Mouse (Mus musculus): ENCODE measurements around the gene Thtpa. TPM values are rescaled to one million over a fixed set of nuclear protein-coding genes. Genes with fewer than 3 reads are reported as not detected.

Gene Thtpa
- polyA plus RNA-seq, 1 experiment from 2014 or later: 8.8 TPM

DNA sequence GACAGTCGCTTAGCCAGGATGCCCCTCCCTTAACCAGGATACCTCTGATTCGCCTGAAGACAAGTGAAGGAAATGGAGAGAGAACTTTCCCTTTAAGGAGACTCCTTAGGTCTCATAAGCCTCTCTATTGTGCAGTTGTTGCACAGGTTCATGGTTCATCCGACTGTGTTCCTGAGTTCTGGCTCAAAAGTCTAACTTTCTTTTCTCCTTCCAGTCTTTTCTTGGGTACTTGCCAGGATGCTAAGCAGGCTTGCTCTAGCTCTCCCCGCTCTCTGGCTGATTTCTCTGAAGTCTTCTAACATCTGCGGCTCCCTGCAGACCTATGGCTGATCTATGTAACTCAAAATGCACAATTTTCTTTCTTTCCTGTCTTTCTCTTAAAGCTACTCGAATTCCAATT is 11.1 kb upstream of the Thtpa start:
- H3K4me2 ChIP-seq (replicated peaks; ENCODE audit: low read depth): no peak overlapping the region
- 60% methylated on average over 6 of the region's 6 CpGs for WGBS
- no peak overlapping the region for H3K27ac ChIP-seq (ENCODE audit: low read depth, low read length)
- no peak overlapping the region for H3K4me3 ChIP-seq (ENCODE audit: low read depth, low read length)
- no peak for ATAC-seq
- TF ChIP-seq CTCF (IDR thresholded peaks at IDR 0.05; ENCODE audit: low read depth): no peak
- H3K27me3 ChIP-seq (replicated peaks; ENCODE audit: control insufficient read depth, insufficient read depth, low read length): no peaks in the 10 kb centered on the region
- no peaks in the 10 kb centered on the region for H3K36me3 ChIP-seq (ENCODE audit: control insufficient read depth, insufficient read depth)
- H3K9ac ChIP-seq (ENCODE audit: low read depth, low read length): no peak overlapping the region
- H3K9me3 ChIP-seq (ENCODE audit: control insufficient read depth): no peaks in the 10 kb centered on the region
- no peaks in the 10 kb centered on the region for H3K4me1 ChIP-seq (replicated peaks; ENCODE audit: control insufficient read depth, insufficient read depth, low read length)

GRCm38 (mm10) chr14:55085324-55086008 is 9.1 kb upstream of the Thtpa start:
- Histone ChIP-seq H3K9ac (ENCODE audit: low read depth, low read length) (no peak overlapping the region), H3K9me3 (ENCODE audit: control insufficient read depth) (no peaks in the 10 kb centered on the region), H3K4me2 (replicated peaks; ENCODE audit: low read depth) (no peak overlapping the region), H3K36me3 (ENCODE audit: control insufficient read depth, insufficient read depth) (no peaks in the 10 kb centered on the region), H3K27ac (ENCODE audit: low read depth, low read length) (no peak overlapping the region), H3K27me3 (replicated peaks; ENCODE audit: control insufficient read depth, insufficient read depth, low read length) (no peaks in the 10 kb centered on the region), H3K4me3 (ENCODE audit: low read depth, low read length) (no peak overlapping the region), H3K4me1 (replicated peaks; ENCODE audit: control insufficient read depth, insufficient read depth, low read length) (no peaks in the 10 kb centered on the region)
- ATAC-seq: no peak
- no peak for TF ChIP-seq CTCF (IDR thresholded peaks at IDR 0.05; ENCODE audit: low read depth)
- WGBS: 69% methylated on average over 9 of the region's 9 CpGs

DNA sequence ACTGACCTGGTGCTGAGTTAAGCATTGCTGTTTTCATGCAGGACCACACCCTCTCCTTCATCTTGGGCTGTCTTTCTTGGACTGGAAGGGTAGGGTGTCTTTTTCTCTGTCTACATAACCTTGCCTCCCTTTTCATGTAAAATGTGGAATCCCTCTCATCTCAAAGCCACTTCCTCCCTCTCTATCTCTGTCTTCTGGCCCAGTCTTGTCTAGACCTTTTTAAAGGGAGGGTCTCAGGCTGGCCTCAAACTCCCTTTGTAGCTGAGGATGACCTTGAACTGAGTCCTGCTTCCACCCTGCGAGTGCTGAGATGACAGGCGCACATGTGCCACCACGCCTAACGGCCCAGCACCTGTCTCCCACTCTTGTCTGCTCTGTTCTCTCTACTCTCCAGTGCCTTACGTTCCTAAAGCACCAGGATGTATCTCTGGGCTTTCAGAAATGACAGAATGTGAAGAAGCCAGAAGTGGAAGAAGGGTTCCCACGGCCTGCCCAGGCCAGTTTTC is 8.5 kb upstream of the Thtpa start:
- Histone ChIP-seq H3K4me3 (ENCODE audit: low read depth, low read length) (no peak overlapping the region), H3K4me2 (replicated peaks; ENCODE audit: low read depth) (no peak overlapping the region), H3K9me3 (ENCODE audit: control insufficient read depth) (no peaks in the 10 kb centered on the region), H3K9ac (ENCODE audit: low read depth, low read length) (no peak overlapping the region), H3K27me3 (replicated peaks; ENCODE audit: control insufficient read depth, insufficient read depth, low read length) (no peaks in the 10 kb centered on the region), H3K36me3 (ENCODE audit: control insufficient read depth, insufficient read depth) (no peaks in the 10 kb centered on the region), H3K27ac (ENCODE audit: low read depth, low read length) (no peak overlapping the region), H3K4me1 (replicated peaks; ENCODE audit: control insufficient read depth, insufficient read depth, low read length) (no peaks in the 10 kb centered on the region)
- 80% methylated on average over 6 of the region's 6 CpGs for WGBS
- no peak for TF ChIP-seq CTCF (IDR thresholded peaks at IDR 0.05; ENCODE audit: low read depth)
- no peak for ATAC-seq

- no peak overlapping the region for H3K4me3 ChIP-seq (ENCODE audit: low read depth, low read length)
- H3K27me3 ChIP-seq (replicated peaks; ENCODE audit: control insufficient read depth, insufficient read depth, low read length): no peaks in the 10 kb centered on the region
- 63% methylated on average over 13 of the region's 13 CpGs for WGBS
- no peaks in the 10 kb centered on the region for H3K36me3 ChIP-seq (ENCODE audit: control insufficient read depth, insufficient read depth)
- no peak overlapping the region for H3K27ac ChIP-seq (ENCODE audit: low read depth, low read length)
- H3K4me1 ChIP-seq (replicated peaks; ENCODE audit: control insufficient read depth, insufficient read depth, low read length): no peaks in the 10 kb centered on the region
- no peak overlapping the region for H3K9ac ChIP-seq (ENCODE audit: low read depth, low read length)
- H3K9me3 ChIP-seq (ENCODE audit: control insufficient read depth): no peaks in the 10 kb centered on the region
- no peak for TF ChIP-seq CTCF (IDR thresholded peaks at IDR 0.05; ENCODE audit: low read depth)
- H3K4me2 ChIP-seq (replicated peaks; ENCODE audit: low read depth): no peak overlapping the region
- no peak for ATAC-seq
Observed at GRCm38 (mm10) chr14:55089199-55089947, 5.2 kb upstream of the Thtpa start.

DNA sequence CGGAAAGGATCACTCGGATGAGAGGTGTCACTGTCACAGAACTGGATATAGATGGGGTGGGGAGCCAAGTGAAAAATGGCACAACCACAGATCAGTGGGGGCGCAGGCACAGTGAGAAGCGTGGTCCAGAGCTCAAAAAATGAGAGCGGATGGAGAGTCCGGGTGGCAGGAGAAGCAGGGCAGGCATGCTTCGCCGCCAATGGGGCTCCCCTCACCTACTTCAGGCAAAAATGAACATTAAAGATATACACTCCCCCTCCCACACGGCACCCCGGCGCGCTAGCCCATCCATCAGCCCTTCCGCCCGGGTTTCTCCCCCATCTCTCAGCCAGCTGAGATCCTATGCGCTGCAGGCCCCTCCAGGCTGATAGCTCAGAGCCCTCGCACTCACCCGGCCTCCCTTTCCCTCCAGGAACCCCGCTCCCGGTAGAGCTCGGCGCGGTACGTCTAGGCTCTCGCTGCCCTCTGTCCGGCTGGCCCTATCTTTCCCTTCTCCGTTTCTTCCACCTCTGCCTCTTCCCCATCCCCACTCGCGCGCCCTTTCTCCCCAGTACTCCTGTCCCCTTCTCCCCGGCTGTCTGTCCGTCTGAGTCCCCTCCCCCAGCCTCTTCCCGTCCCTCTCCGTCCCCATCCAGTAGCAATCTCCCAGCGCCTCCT is 3.2 kb upstream of the Thtpa start:
- peak overlapping the region; percentile 40 for H3K9ac ChIP-seq (ENCODE audit: low read depth, low read length)
- no peak for ATAC-seq
- 6% methylated on average over 34 of the region's 34 CpGs for WGBS
- peak overlapping the region; percentile 76 for H3K4me2 ChIP-seq (replicated peaks; ENCODE audit: low read depth)
- 0 out of 2 replicates have a peak, but pooled peaks cover 6% of the 10 kb centered on the region for H3K4me1 ChIP-seq (replicated peaks; ENCODE audit: control insufficient read depth, insufficient read depth, low read length)
- no peaks in the 10 kb centered on the region for H3K9me3 ChIP-seq (ENCODE audit: control insufficient read depth)
- peak overlapping the region; percentile 56 for H3K4me3 ChIP-seq (ENCODE audit: low read depth, low read length)
- H3K27me3 ChIP-seq (replicated peaks; ENCODE audit: control insufficient read depth, insufficient read depth, low read length): no peaks in the 10 kb centered on the region
- 0 out of 2 replicates have a peak overlapping the region, but pooled peaks have one; percentile 37 for H3K27ac ChIP-seq (ENCODE audit: low read depth, low read length)
- no peak for TF ChIP-seq CTCF (IDR thresholded peaks at IDR 0.05; ENCODE audit: low read depth)
- H3K36me3 ChIP-seq (ENCODE audit: control insufficient read depth, insufficient read depth): no peaks in the 10 kb centered on the region

DNA sequence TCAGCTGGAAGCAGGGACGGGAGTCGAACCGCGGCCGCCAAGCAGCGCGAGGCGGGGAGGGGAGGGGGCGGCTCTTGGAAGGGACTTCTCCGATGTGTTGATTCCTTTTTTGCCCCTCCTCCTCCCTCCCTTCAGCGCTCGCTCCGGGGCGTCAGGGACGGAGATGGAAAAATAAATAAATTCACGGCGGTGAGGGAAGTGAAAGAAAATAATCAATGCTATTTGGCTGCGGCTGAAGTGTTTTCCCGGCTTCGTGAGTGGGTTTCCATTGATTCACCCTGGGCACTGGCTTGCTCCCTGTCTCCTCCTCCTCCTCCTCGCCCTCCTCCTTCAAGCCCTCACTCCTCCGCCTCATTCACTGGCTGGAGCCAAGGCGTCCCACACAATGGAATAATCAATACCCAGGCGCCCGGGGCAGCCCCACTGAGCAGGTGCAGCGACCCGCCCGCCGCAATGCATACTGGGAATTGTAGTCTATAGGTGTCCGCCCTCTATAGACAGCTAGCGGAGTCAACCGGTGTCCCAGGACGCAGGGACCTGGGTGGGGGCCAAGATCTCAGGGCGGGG is 2.5 kb upstream of the Thtpa start, which contains the start of gene Zfhx2:
TSS of gene Zfhx2 (minus strand) at position 314 of the 567 bp plus-strand sequence.
- peak; percentile 44 for TF ChIP-seq CTCF (IDR thresholded peaks at IDR 0.05; ENCODE audit: low read depth)
- H3K36me3 ChIP-seq (ENCODE audit: control insufficient read depth, insufficient read depth): no peaks in the 10 kb centered on the region

More for the DNA sequence above, 2.5 kb upstream of the Thtpa start, which contains the start of gene Zfhx2:
- peak within 1 kb of the TSS; percentile 37; the same call in 1 of the 2 replicates for H3K27ac ChIP-seq (ENCODE audit: low read depth, low read length)
- H3K27me3 ChIP-seq (replicated peaks; ENCODE audit: control insufficient read depth, insufficient read depth, low read length): no peaks in the 10 kb centered on the region
- H3K9ac ChIP-seq (ENCODE audit: low read depth, low read length): peak within 1 kb of the TSS; percentile 40
- under 1% methylated on average over 34 of the region's 34 CpGs for WGBS
- peak within 1 kb of the TSS; percentile 56 for H3K4me3 ChIP-seq (ENCODE audit: low read depth, low read length)
- H3K4me1 ChIP-seq (replicated peaks; ENCODE audit: control insufficient read depth, insufficient read depth, low read length): 0 out of 2 replicates have a peak, but pooled peaks cover 6% of the 10 kb centered on the region
- H3K9me3 ChIP-seq (ENCODE audit: control insufficient read depth): no peaks in the 10 kb centered on the region
- ATAC-seq: peak; percentile 78
- H3K4me2 ChIP-seq (replicated peaks; ENCODE audit: low read depth): peak within 1 kb of the TSS; percentile 76

Measured in intestine, postnatal 0 days (tissue).